Comparison of ENCODE assay signal across 13 mouse cellular contexts in genomic region chr4:82915576-82915975, GRCm38 (mm10). TPM values are rescaled to one million over a fixed set of nuclear protein-coding genes. Genes with fewer than 3 reads are reported as not detected.
DNase-seq lines count a peak whose midpoint lies in the region; ATAC-seq and TF ChIP-seq lines count a peak whose summit lies in the region.
"Had no signal": no experiment of that assay in that cellular context is flagged by ENCODE, and none has a peak within 500 bp of the region (broad histone marks: within the 10 kb centered on the region; RNA-seq: fewer than 3 reads in every experiment).

No protein-coding gene starts in this region.

- no peak overlapping the region for H3K4me3 ChIP-seq in stomach, embryonic 16.5 days (replicated peaks; ENCODE audit: low read length)
- no peak overlapping the region for H3K4me3 ChIP-seq in stomach, postnatal 0 days (ENCODE audit: low read depth, low read length)
- no peak overlapping the region for H3K4me3 ChIP-seq in heart, embryonic 15.5 days
- H3K4me3 ChIP-seq in lung, embryonic 16.5 days (ENCODE audit: low read length), result no peak overlapping the region
- no peak overlapping the region for H3K4me3 ChIP-seq in liver, postnatal 0 days (ENCODE audit: low read depth, low read length)
- H3K4me3 ChIP-seq: limb, embryonic 12.5 days had no signal

- no peaks in the 10 kb centered on the region for H3K9me3 ChIP-seq in stomach, embryonic 16.5 days (replicated peaks; ENCODE audit: control insufficient read depth, low read length)
- no peaks in the 10 kb centered on the region for H3K9me3 ChIP-seq in stomach, postnatal 0 days (ENCODE audit: control insufficient read depth, low read length)
- H3K9me3 ChIP-seq in heart, embryonic 15.5 days (replicated peaks), result no peaks in the 10 kb centered on the region
- no peaks in the 10 kb centered on the region for H3K9me3 ChIP-seq in lung, embryonic 16.5 days (ENCODE audit: control insufficient read depth, low read length)
- H3K9me3 ChIP-seq in liver, postnatal 0 days (ENCODE audit: low read length), result no peaks in the 10 kb centered on the region
- H3K9me3 ChIP-seq: limb, embryonic 12.5 days had no signal

- no peak for TF ChIP-seq EP300 in stomach, postnatal 0 days (optimal IDR thresholded peaks at IDR 0.05)
- TF ChIP-seq EP300 in liver, postnatal 0 days (IDR thresholded peaks at IDR 0.05; ENCODE audit: low read depth), result no peak

- no peak overlapping the region for H3K9ac ChIP-seq in stomach, embryonic 16.5 days (ENCODE audit: low read length)
- no peak overlapping the region for H3K9ac ChIP-seq in stomach, postnatal 0 days (ENCODE audit: low read length)
- H3K9ac ChIP-seq in heart, embryonic 15.5 days, result no peak overlapping the region
- H3K9ac ChIP-seq in lung, embryonic 16.5 days (ENCODE audit: low read length), result no peak overlapping the region
- H3K9ac ChIP-seq in liver, postnatal 0 days (replicated peaks), result no peak overlapping the region
- H3K9ac ChIP-seq: limb, embryonic 12.5 days had no signal

- H3K27ac ChIP-seq in stomach, embryonic 16.5 days (ENCODE audit: low read length), result no peak overlapping the region; the same call in 1 of the 2 replicates
- H3K27ac ChIP-seq in stomach, postnatal 0 days (replicated peaks), result no peak overlapping the region
- peak overlapping the region; percentile 22; the same call in 1 of the 2 replicates for H3K27ac ChIP-seq in heart, embryonic 15.5 days
- peak overlapping the region; percentile 35 for H3K27ac ChIP-seq in lung, embryonic 16.5 days (ENCODE audit: low read length)
- H3K27ac ChIP-seq in liver, postnatal 0 days (ENCODE audit: low read depth), result no peak overlapping the region
- H3K27ac ChIP-seq: limb, embryonic 12.5 days had no signal

- DNase-seq in stomach, postnatal 0 days (ENCODE audit: low spot score), result no peak
- no peak for DNase-seq in adrenal gland, postnatal 10 days
- DNase-seq in MN1 (ENCODE audit: low spot score), result no peak
- DNase-seq in ovary, adult 18-20 months (ENCODE audit: low spot score), result no peak
- no peak for DNase-seq in liver, postnatal 0 days
- DNase-seq: thymus, adult 2 months had no signal

- no peaks in the 10 kb centered on the region for H3K27me3 ChIP-seq in stomach, embryonic 16.5 days (ENCODE audit: control insufficient read depth, insufficient read depth, low read length)
- H3K27me3 ChIP-seq in stomach, postnatal 0 days (ENCODE audit: control insufficient read depth, insufficient read depth, low read length), result no peaks in the 10 kb centered on the region
- H3K27me3 ChIP-seq in heart, embryonic 15.5 days, result no peaks in the 10 kb centered on the region
- H3K27me3 ChIP-seq in lung, embryonic 16.5 days (ENCODE audit: control insufficient read depth, insufficient read depth, low read depth, low read length), result no peaks in the 10 kb centered on the region
- no peaks in the 10 kb centered on the region for H3K27me3 ChIP-seq in liver, postnatal 0 days (ENCODE audit: insufficient read depth, low read length)
- H3K27me3 ChIP-seq: limb, embryonic 12.5 days had no signal

- peaks cover 2% of the 10 kb centered on the region; the same call in 1 of the 2 replicates for H3K4me1 ChIP-seq in stomach, embryonic 16.5 days (ENCODE audit: control insufficient read depth, insufficient read depth, low read length)
- H3K4me1 ChIP-seq in stomach, postnatal 0 days (replicated peaks; ENCODE audit: control insufficient read depth, insufficient read depth), result no peaks in the 10 kb centered on the region
- H3K4me1 ChIP-seq in heart, embryonic 15.5 days (replicated peaks), result peaks cover 10% of the 10 kb centered on the region
- peaks cover 20% of the 10 kb centered on the region for H3K4me1 ChIP-seq in lung, embryonic 16.5 days (replicated peaks; ENCODE audit: control insufficient read depth, insufficient read depth, low read length)
- no peaks in the 10 kb centered on the region for H3K4me1 ChIP-seq in liver, postnatal 0 days (ENCODE audit: insufficient read depth)

- no peak for TF ChIP-seq CTCF in stomach, postnatal 0 days (IDR thresholded peaks at IDR 0.05; ENCODE audit: low read depth)
- no peak for TF ChIP-seq CTCF in liver, postnatal 0 days (IDR thresholded peaks at IDR 0.05; ENCODE audit: low read depth)

- ATAC-seq in stomach, embryonic 16.5 days (ENCODE audit: insufficient read depth, low FRiP score), result peak; percentile 33; the same call in 1 of the 2 replicates
- ATAC-seq in stomach, postnatal 0 days (ENCODE audit: low FRiP score, low TSS enrichment), result no peak
- ATAC-seq in heart, embryonic 15.5 days (replicated peaks; ENCODE audit: insufficient number of reproducible peaks, insufficient read depth, low FRiP score, low read depth), result no peak
- ATAC-seq in lung, embryonic 16.5 days (ENCODE audit: low read depth), result peak; percentile 70; the same call in 1 of the 2 replicates
- no peak for ATAC-seq in liver, postnatal 0 days
- ATAC-seq: activated CD4-positive, CD25-positive, alpha-beta regulatory T cell, adult 4 months had no signal

- no peak overlapping the region for H3K4me2 ChIP-seq in stomach, embryonic 16.5 days (ENCODE audit: low read depth, low read length)
- H3K4me2 ChIP-seq in stomach, postnatal 0 days (replicated peaks; ENCODE audit: low read depth), result no peak overlapping the region
- peak overlapping the region; percentile 25; the same call in 1 of the 2 replicates for H3K4me2 ChIP-seq in heart, embryonic 15.5 days
- peak overlapping the region; percentile 39 for H3K4me2 ChIP-seq in lung, embryonic 16.5 days (ENCODE audit: low read depth, low read length)
- H3K4me2 ChIP-seq in liver, postnatal 0 days (ENCODE audit: low read depth, low read length), result no peak overlapping the region
- H3K4me2 ChIP-seq: limb, embryonic 12.5 days had no signal

- H3K36me3 ChIP-seq in stomach, embryonic 16.5 days (ENCODE audit: control insufficient read depth, insufficient read depth, low read length), result no peaks in the 10 kb centered on the region
- H3K36me3 ChIP-seq in stomach, postnatal 0 days (ENCODE audit: control insufficient read depth, insufficient read depth, low read length), result no peaks in the 10 kb centered on the region
- H3K36me3 ChIP-seq in heart, embryonic 15.5 days, result no peaks in the 10 kb centered on the region; the same call in 1 of the 2 replicates
- peaks cover 3% of the 10 kb centered on the region; the same call in 1 of the 2 replicates for H3K36me3 ChIP-seq in lung, embryonic 16.5 days (ENCODE audit: control insufficient read depth, insufficient read depth, low read length)
- H3K36me3 ChIP-seq in liver, postnatal 0 days (replicated peaks; ENCODE audit: insufficient read depth, low read length), result no peaks in the 10 kb centered on the region

- 41% methylated on average over 7 of the region's 7 CpGs for WGBS in stomach, embryonic 16.5 days
- 38% methylated on average over 7 of the region's 7 CpGs for WGBS in stomach, postnatal 0 days
- 47% methylated on average over 7 of the region's 7 CpGs for WGBS in heart, embryonic 15.5 days
- 24% methylated on average over 7 of the region's 7 CpGs for WGBS in lung, embryonic 16.5 days
- WGBS in liver, postnatal 0 days (ENCODE audit: insufficient replicate concordance), result 54% methylated on average over 7 of the region's 7 CpGs

RNA-seq across cellular contexts. Expression of gene Cer1, which starts 30.6 kb away (rescaled TPM):
- polyA plus RNA-seq in stomach, embryonic 16.5 days (2015; fragmentation: Nextera tagmentation; extraction: Ambion mirVana), result 0.12 and 0.25 TPM in 2 replicates
- 0.05 TPM in 1 of 2 replicates, not detected in the other for polyA plus RNA-seq in stomach, postnatal 0 days (2015; fragmentation: Nextera tagmentation; extraction: Ambion mirVana)
- polyA plus RNA-seq in heart, embryonic 15.5 days (2015; fragmentation: Nextera tagmentation; extraction: Ambion mirVana), result not detected in 2 replicates
- 0.24 and 0.25 TPM in 2 replicates for polyA plus RNA-seq in lung, embryonic 16.5 days (2015; fragmentation: Nextera tagmentation; extraction: Ambion mirVana)
- total RNA-seq in adrenal gland, postnatal 10 days (2021), result not detected
- polyA plus RNA-seq in liver, postnatal 0 days (2015; fragmentation: Nextera tagmentation; extraction: Ambion mirVana), result not detected in 2 replicates
- total RNA-seq: megakaryocyte, adult 5-6 weeks had no signal
- polyA plus RNA-seq: activated CD4-positive, CD25-positive, alpha-beta regulatory T cell, adult 4 months; small intestine, adult 2 months; thymus, adult 2 months had no signal

RNA-seq across cellular contexts. Expression of gene Zdhhc21, which starts 55.8 kb away (rescaled TPM):
- polyA plus RNA-seq in stomach, embryonic 16.5 days (2015; fragmentation: Nextera tagmentation; extraction: Ambion mirVana), result 18.2 and 21.3 TPM in 2 replicates
- 9.9 and 10.4 TPM in 2 replicates for polyA plus RNA-seq in stomach, postnatal 0 days (2015; fragmentation: Nextera tagmentation; extraction: Ambion mirVana)
- 9.0 and 10.1 TPM in 2 replicates for polyA plus RNA-seq in heart, embryonic 15.5 days (2015; fragmentation: Nextera tagmentation; extraction: Ambion mirVana)
- 15.7 and 17.9 TPM in 2 replicates for polyA plus RNA-seq in lung, embryonic 16.5 days (2015; fragmentation: Nextera tagmentation; extraction: Ambion mirVana)
- 10 to 100 TPM; 17.8 to 19.5 TPM for total RNA-seq in adrenal gland, postnatal 10 days (2021)
- 2.6 and 2.7 TPM in 2 replicates for polyA plus RNA-seq in liver, postnatal 0 days (2015; fragmentation: Nextera tagmentation; extraction: Ambion mirVana)

Comparison
In these comparisons a context has a peak if more than half of its experiments do, and no peak if none do; other contexts are left out.
1. ATAC-seq: peak in stomach, embryonic 16.5 days (single experiment) and lung, embryonic 16.5 days (single experiment); none in stomach, postnatal 0 days (single experiment), heart, embryonic 15.5 days (single experiment) and liver, postnatal 0 days (single experiment).
2. H3K27ac ChIP-seq: peak in heart, embryonic 15.5 days (single experiment) and lung, embryonic 16.5 days (single experiment); none in stomach, embryonic 16.5 days (single experiment), stomach, postnatal 0 days (single experiment) and liver, postnatal 0 days (single experiment).
3. H3K4me2 ChIP-seq: peak in heart, embryonic 15.5 days (single experiment) and lung, embryonic 16.5 days (single experiment); none in stomach, embryonic 16.5 days (single experiment), stomach, postnatal 0 days (single experiment) and liver, postnatal 0 days (single experiment).